Mouse (Mus musculus) hindlimb bud, embryonic 11.5 days (tissue): ENCODE measurements around the gene Det1.
A peak's percentile ranks its signal among the peaks of the same experiment; 100 is the strongest.

Experiments
- DNase-seq: peaks from one replicate; pipeline ENCODE4 v3.0.0-alpha.2; 2012; ENCODE audit warnings: low read depth, low spot score; ENCODE audit errors: extremely low spot score

Det1 gene

GRCm38 (mm10) chr7:78855044-78855655 lies 8.1 kb upstream of the Det1 start:
- DNase-seq, result no peak

- DNase-seq, result no peak
Measured at GRCm38 (mm10) chr7:78854051-78854450, 7.0 kb upstream of the Det1 start.

DNA sequence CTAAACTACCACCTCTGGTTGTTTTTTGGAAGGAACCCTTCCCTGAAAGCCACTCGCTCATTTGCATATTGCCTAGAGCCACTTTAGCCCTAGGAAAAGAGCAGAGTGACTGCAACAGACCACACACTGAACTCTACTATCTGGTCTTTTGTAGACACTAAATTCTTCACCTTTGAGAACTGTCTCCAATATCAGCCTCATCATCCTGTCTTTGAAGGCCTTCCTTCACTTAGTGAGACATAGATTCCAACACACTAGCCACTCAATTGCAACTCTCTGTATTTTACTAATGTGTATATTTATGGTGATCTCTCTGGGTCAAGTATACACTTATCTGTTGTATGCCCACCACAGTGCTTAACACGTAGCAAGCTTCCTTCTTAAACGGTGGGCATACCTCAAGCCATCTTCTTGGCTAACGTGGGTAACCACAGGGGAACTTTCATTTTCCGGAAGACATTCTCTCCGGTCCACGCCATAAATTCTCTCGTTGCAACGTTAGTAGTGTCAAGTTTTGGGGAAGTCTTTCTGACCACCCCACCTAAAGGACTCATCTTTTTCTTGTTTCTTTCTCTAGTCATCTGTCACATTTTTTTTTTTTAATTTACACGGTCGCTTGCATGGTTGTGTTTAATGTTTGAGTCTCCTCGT lies 872 bp downstream of the Det1 start:
- DNase-seq, result no peak

DNA sequence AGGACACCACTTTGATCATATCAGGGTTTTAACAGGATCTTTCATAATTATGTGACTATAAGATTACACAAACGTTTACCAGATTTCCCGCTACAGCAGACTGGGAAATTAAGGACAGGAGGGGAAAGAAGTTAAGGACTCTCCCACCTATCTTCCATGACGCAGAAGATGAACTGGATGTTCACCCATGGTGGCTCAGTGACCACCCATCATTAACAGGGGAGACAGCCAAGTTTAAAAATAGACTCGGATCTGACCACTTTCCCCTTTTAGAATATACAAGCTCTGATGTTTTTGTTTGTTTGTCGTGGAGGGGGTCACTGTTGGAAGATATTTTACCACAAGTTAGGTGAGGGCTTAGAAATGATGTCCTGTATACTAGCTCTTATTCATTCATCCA lies 5.5 kb downstream of the Det1 start:
- no peak for DNase-seq

GRCm38 (mm10) chr7:78837250-78837649 lies 9.8 kb downstream of the Det1 start:
- DNase-seq, result no peak

DNA sequence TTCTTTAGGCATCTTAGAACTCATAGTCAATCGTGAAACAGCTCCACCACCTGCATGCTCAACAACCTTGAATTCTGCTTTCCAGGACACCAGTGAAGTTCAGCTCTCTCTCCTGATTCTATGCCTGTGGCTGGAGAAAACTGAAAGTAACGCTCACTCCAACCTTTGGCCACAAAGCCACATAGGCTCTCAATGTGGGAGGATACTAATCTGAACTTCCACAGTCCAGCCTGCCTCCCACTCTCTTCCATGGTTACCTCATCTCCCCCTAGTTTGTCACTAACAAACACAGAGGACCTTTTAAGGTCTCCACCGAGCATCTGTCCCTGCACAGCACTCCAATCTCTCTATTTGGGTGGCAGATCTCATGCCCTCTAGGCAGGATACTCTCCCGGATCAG lies 11.4 kb downstream of the Det1 start:
- no peak for DNase-seq

GRCm38 (mm10) chr7:78827749-78828362 lies 19.2 kb downstream of the Det1 start:
- DNase-seq, result no peak

GRCm38 (mm10) chr7:78826682-78827385 lies 20.2 kb downstream of the Det1 start:
- no peak for DNase-seq

DNA sequence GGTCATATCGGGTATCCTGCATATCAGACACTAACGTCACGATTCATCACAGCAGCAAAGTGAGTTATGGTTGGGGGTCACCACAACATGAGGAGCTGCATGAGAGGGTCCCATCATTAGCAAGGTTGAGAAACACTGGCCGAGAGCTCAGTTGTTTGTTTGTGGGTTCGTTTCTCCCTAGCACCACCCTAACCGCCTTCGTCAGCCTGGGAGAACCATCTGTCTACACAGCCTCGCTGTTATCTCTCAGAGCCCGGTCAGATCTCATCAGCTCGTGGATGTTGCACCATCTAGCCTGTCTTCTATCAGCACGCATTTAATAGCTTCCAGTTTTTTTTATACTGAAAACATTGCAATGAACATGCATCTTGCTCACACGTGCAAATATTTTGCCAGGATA lies 28.7 kb downstream of the Det1 start:
- no peak for DNase-seq

DNA sequence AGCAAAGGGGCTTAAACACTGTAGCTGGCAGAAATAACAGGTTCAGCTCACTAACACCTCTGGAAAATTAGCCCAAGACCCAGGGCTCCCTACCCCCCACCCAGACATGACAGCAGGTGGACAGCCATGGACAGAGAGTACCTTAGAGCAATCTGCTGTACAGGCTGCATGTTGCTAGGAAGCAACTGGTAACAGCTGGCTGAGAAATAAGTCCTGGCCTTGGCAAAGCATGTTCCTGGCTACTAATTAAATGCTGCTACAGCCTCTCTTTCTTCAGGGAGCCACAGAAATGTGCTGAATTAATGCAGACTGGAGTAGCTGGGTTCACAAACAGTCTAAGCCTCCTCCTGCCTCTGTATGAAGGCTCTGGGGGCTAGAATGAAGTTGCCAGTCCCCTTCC lies 32.3 kb downstream of the Det1 start:
- DNase-seq, result no peak

- DNase-seq, result no peak
Measured at GRCm38 (mm10) chr7:78813791-78814190, 33.3 kb downstream of the Det1 start.

DNA sequence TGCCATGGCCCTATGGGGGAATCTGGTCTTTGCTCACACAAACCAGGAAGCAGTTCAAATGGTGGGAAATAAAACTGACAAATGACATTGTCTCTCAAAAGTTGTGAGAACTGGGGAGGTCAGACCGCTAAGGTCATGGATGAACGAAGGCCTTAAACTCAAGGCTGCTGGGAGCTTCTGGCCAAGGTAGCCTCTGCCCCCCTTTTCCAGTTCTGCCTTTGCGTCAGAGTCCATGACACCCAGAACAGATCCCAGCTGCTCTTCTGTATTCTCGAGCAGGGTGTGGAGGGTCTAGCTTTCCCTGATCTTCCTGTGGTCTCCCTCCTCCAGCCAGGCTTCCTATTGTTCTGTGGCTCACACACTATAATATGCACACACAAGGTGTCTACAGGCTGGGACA lies 39.9 kb downstream of the Det1 start:
- no peak for DNase-seq

- no peak for DNase-seq
Measured at GRCm38 (mm10) chr7:78803841-78804240, 43.2 kb downstream of the Det1 start.

GRCm38 (mm10) chr7:78799730-78800496 lies 47.1 kb downstream of the Det1 start:
- no peak for DNase-seq

DNA sequence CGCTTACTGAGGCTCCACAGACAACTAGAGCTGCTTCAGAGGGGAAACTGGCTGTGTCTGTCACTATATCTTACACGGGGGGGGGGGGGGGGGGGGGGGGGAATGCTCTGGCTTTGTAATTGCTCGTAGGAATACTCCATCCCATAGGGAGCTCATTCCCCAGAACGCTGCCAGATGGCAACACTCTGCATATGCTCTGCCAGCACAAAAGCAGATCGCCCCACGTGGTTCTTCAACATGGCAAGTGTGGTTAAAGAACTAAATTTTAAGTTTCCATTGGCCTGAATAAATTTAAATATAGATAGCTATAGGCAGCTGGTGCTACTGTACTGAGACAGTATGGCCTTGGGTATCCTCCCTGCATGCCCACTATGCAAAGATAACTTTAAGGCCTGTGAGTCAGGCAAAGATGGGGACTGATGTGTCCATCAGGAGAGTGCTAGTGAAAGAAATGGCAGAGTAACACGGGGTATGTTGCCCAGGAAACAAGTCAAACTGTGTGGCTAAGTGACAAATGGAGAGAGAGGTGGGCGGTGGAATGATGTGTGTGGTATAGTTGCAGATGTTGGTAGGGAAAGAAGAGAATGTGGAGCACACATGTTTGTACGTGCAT lies 49.1 kb downstream of the Det1 start:
- no peak for DNase-seq

GRCm38 (mm10) chr7:78796624-78797023 lies 50.4 kb downstream of the Det1 start:
- no peak for DNase-seq

- DNase-seq, result no peak
Measured at GRCm38 (mm10) chr7:78794571-78795092, 52.4 kb downstream of the Det1 start.

GRCm38 (mm10) chr7:78793895-78794570 lies 53.0 kb downstream of the Det1 start:
- no peak for DNase-seq

DNA sequence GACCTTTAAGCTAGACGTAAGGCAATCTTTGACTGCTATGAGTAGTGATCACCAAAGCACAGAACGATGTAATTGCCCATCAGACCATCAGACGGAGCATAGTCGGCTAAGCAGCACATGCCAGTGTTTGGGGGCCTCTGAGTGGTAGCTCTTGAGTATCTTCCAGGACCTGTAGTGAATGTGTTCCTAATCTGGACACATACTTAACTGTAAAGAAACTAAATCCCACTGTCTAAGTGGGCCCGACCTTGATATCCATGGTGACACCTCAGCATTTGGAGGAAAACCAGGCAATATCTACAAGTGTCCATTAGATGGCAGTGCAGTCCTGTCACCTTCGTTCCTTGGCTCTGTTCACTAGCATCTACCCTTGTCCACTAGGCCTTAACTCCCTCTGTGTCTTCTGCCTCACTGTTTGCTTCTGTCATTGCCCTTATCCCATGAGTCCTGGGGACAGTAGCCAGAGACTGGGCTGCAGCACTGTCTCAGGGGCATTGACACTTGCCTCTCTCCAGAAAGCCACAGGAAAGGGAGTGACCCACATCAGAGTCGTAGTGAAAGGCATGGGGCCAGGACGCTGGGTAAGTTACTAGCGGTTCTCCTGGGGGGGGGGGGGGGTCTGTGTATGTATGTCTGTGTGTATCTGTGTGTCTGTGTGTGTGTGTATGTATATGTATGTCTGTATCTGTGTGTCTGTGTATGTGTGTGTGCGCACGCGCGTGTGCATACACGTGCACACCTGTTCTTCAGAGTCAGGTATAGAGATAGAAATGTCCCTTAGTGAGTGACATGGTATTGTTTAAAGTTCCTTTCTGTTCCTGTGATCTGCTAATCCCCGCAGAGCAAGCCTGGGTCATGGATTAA lies 55.5 kb downstream of the Det1 start:
- DNase-seq, result peak; percentile 44
